Mouse (Mus musculus) kidney, postnatal 4 days (tissue): ENCODE data around the gene Rrad.
"Not testable (repeated sequence)": the region's sequence is repeated elsewhere in the genome, so short reads cannot be mapped to it uniquely, and the experiment has no call there.

Experiments
- DNase-seq, 2 experiments: peaks; one replicate each; pipeline ENCODE4 v3.0.0; 2021; ENCODE audit warnings: mixed read lengths in 2 of 2

The Rrad gene

GRCm38 (mm10) chr8:104630981-104631663 is at the start of gene Rrad:
Rrad (minus strand) TSS chr8:104631327.
- DNase-seq = peak; percentile 62 to 74

DNA sequence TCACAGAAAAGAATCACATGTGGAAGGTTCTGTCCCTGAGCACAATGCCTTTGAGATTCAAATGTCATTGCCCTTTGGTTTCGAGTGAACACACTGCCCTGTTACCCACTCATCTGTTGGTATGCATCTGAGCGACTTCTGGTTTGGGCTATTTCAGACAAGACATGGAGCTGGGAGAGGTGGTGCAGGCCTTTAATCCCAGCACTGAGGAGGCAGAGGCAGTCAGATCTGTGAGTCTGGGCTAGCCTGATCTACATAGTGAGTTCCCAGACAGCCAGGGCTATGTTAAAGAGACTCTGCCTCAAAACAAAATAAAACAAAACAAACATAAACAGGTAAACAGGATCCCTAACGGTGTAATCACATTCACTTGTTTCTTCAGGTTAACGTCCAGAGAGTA is 24.5 kb upstream of the Rrad start:
- no peak for DNase-seq

- DNase-seq = peak; percentile 68 to 82
Measured at GRCm38 (mm10) chr8:104654984-104655383, 23.9 kb upstream of the Rrad start.

- not testable (repeated sequence) for DNase-seq
Measured at GRCm38 (mm10) chr8:104644187-104644586, 13.1 kb upstream of the Rrad start.

- no peak for DNase-seq
Measured at GRCm38 (mm10) chr8:104642324-104642654, 11.2 kb upstream of the Rrad start.

DNA sequence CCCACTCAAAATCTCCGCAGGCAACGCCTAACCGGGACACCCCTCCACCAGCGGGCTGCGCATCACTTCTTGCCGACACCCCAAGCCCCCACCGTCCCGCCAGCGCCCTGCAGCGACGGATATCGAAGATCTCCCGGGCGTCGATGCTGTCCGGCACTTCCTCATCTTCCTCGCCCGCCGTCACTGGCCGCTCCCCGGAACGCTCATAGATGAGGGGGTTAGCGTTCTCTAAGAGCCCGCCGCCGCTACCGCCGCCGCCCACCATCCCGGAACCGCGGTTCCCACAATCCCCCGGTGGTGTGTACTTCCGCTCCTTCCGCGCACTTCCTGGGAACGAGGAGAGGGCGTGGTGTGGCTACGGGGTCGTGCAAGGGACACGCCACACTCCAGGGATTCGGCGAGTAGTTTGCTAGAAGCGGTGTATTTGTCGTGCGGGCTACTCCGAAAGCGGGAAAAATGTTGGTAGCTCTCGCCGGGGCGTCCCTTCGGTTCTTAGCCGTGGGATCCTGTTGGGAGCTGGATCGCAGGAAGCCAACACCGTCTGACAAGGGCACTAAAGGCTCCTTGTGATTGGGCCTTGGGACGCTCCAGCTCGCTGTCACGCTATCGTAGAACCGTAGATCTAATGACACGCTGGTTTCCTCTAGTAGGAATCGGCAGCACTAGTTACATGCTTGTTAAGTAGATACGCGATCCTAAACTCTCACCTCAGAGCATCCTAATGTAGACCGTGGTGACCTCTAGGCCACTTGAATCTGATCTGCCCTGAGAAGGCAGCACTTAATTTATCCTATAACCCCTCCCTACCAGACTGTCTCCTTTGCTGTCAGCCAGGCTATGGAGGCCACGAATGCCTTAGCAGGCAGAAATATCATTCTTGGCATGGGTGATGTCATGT is 10.5 kb upstream of the Rrad start, which contains the start of gene Ciao2b:
TSS of gene Ciao2b (minus strand) at position 540 of the 898 bp plus-strand sequence.
- peak; percentile 91 to 94 for DNase-seq

GRCm38 (mm10) chr8:104640831-104641370 is 9.8 kb upstream of the Rrad start:
- no peak for DNase-seq

DNA sequence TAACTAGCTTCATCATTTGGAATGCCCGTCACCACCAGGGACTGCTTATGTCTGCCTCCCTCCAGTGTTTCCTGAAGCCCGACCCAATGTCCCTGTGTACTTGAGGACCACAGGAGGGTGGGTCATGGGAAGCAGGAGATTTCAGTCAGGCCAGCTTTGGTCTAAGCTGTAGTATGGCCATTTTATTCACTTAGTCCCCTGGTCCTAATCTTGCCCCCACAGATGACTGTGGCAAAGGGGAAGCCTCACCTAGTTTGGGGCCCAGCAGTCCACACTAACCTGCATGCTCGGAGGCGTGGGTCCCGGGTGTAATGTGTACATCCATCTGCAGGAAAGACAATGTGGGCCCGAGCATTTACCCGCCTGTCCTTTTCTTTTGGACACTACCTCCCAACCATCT is 9.1 kb upstream of the Rrad start:
- no peak for DNase-seq

- no peak for DNase-seq
Measured at GRCm38 (mm10) chr8:104638010-104638409, 6.9 kb upstream of the Rrad start.

GRCm38 (mm10) chr8:104635004-104635710 is 4.0 kb upstream of the Rrad start:
- DNase-seq = peak; percentile 0 to 1

GRCm38 (mm10) chr8:104633156-104633744 is 2.1 kb upstream of the Rrad start:
- peak; percentile 1 for DNase-seq

DNA sequence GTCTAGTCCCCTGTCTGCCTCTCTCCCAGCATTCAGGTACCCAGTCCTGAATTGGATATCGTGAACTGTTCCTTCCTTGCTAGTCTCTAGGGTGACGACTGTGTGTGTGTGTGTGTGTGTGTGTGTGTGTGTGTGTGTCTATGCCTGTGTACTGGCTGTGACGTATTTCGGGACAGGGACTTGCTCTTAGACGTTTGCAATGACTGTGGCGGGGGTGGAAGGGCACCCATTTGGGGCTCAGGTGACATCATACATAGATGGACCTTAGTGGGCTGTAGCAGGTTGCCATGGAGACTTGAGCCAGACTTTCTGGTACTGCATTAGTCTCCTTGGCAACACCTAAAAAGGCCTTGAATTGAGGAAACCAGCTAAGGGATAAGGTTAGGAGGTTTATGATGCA is 1.4 kb upstream of the Rrad start:
- peak in 1 of 2 experiments; percentile 4 for DNase-seq

DNA sequence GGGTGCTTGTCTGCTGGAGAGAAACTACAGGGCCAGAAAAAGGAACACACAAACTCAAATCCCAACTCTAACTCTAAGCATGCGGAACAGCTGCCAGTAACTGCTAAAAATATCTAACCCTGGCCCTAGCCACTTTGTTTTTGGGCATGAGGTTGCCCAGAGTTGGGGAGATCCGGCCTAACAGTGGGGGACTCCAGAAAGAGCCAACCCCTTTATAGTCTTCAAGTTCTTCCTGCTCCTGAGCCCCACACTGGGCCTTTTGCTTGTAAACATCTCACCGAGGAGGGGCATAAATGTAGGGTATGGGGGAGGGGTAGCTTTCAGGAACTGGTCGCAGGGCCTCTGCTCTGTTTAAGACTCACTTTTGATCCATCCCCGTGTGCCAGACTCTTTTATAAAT is 848 bp upstream of the Rrad start:
- DNase-seq = peak in 1 of 2 experiments; percentile 1

- peak; percentile 47 to 60 for DNase-seq
Measured at GRCm38 (mm10) chr8:104630574-104630973, 553 bp downstream of the Rrad start.

DNA sequence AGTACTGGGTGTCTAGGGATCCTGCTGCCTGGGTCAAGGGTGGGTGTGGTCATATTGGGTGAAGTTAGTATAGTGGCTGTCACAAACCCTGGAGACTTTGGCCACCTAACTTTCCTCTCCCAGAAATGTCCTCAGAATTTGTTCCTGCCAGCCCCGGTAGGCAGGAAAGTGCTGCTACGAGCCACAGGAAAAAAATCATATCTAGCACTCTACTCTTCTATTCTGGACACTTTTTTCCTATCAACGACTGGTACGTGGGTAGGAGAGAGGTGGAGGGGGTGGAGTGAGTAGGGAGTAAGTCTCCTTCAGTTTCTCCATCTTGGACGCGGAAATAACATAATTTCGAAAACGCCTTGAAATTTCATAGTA is 1.0 kb downstream of the Rrad start:
- no peak for DNase-seq

DNA sequence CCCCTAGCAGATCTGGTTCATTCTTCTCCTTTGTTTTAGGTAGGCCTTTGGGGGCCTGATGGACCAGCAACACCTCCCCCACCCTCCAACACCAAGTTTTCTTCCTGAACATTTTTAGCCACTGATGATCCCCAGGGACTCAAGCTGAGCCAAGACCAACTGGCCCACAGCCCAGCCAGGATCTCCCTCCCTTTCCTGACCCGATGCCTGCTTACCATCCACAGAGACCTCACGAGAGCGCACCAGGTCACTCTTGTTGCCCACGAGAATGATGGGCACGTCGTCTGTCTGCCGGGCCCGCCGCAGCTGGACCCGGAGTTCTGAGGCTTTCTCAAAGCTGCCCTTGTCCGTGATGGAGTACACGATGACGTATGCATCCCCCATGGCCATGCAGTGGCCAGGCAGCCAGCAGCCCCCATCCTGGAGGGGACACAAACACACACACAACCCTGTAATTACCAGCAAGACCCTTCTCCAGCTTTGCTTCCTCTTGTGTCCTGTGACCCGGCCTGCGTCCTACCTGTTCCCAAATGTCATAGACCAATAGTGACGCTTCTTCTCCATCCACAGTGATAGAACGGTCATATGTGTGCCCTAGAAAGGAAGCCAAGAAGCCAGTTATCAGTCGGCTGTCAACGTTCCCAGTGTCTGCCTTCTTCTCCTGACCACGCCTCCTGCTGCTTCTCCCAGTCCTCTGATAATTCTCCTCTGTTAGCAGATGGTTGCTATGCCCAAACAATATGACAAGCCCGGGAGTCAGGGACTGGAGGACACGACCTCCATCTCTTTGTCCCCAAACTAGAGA is 1.6 kb downstream of the Rrad start:
- peak; percentile 53 to 64 for DNase-seq

- peak in 1 of 2 experiments; percentile 1 for DNase-seq
Measured at GRCm38 (mm10) chr8:104628402-104628801, 2.7 kb downstream of the Rrad start.

DNA sequence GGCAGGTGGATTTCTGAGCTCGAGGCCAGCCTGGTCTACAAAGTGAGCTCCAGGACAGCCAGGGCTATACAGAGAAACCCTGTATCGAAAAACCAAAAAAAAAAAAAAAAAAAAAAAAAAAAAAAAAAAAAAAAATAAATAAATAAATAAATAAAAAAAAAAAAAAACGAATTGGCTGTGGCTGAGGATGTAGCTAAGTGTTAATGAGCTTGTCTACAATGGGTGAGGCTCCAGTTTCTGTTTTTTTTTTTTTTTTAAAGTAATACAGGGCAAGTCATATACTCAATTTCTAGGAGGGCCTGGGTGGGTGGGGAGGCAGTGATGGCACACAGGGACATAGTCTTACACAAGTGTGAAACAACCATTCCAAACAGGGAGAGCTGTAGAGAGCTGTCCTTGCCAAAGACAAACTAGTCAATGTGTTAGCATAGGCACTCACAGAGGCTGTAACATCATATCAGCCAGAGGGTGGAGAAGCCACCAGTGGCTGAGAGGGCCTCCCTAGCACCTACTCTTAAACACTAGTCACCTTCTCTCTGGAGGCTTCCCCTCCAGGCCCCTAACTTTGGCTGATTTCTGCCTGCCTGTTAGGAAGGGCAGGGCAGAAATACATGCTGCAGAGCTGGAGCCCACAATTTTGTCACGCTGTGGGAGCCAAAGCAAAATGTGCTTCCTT is 3.9 kb downstream of the Rrad start:
- DNase-seq = no peak

- DNase-seq = peak; percentile 80 to 90
Measured at GRCm38 (mm10) chr8:104624161-104624560, 7.0 kb downstream of the Rrad start, which contains the start of gene Cdh16. Cdh16 (minus strand) TSS chr8:104624396.

DNA sequence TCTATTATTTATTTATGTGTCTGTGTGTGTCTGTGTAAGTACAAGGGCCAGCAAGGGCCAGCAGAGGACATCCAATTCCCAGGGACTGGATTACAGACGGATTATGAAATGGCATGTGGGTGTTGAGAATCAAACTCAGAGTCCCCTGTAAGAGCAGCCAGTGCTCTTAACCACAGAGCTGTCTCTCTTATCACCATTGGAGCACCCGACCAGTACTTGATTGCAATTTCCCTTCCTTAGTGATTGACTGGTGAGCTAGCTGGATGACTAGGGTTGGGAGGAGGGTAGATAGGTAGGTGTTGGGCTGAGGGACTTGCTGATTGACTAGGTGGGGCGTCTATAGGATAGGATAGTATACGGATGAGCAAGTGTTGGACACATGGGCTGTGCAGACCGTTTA is 10.4 kb downstream of the Rrad start:
- no peak for DNase-seq

DNA sequence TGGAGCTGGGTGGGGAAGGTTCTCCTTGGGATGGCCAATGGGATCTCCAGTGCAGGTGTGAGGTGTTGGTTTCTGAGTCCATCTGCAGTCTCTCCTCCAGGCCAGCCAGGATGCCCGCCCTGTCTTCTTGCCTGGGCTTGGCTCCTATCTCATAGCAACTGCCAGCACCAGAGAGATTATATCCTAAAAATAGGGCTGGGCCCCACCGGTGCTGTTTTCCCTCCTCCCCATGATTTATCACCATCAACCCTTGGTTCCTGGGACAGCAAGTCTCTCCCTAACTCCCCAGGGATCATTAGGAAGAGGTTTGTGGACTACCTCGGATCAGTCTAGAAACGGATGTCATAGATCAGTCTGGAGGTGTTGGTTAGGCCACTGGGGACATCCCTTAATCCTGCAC is 18.0 kb downstream of the Rrad start:
- DNase-seq = no peak
